Mouse (Mus musculus) megakaryocyte, embryonic 14.5 days (primary cell): Measurements from ENCODE around the gene Gfi1b.

ENCODE experiments used
- FLI1 ChIP-seq: IDR thresholded peaks from 2 replicates; pipeline ENCODE4 v1.6.1; 2012; ENCODE audit warnings: low read length, inconsistent platforms, mixed read lengths
- GATA1 ChIP-seq: IDR thresholded peaks from 3 replicates; pipeline ENCODE4 v1.6.1; 2012; ENCODE audit warnings: mixed read lengths, low read length, inconsistent platforms, borderline replicate concordance

- TF ChIP-seq GATA1 (no peak), FLI1 (no peak)
Observed at GRCm38 (mm10) chr2:28610716-28611406, 10.9 kb downstream of the Gfi1b start.
